Mouse (Mus musculus): ENCODE measurements around the gene Kdelc2.

GRCm38 (mm10) chr9:53350331-53350730 is 33.5 kb upstream of the Kdelc2 start:
- no peak for TF ChIP-seq GATA1 (IDR thresholded peaks at IDR 0.05; ENCODE audit: low read length)
- no peak for TF ChIP-seq TAL1 (IDR thresholded peaks at IDR 0.05; ENCODE audit: low read length)

Measured in erythroblast, embryonic 14.5 days (primary cell).